In the genomic region with DNA sequence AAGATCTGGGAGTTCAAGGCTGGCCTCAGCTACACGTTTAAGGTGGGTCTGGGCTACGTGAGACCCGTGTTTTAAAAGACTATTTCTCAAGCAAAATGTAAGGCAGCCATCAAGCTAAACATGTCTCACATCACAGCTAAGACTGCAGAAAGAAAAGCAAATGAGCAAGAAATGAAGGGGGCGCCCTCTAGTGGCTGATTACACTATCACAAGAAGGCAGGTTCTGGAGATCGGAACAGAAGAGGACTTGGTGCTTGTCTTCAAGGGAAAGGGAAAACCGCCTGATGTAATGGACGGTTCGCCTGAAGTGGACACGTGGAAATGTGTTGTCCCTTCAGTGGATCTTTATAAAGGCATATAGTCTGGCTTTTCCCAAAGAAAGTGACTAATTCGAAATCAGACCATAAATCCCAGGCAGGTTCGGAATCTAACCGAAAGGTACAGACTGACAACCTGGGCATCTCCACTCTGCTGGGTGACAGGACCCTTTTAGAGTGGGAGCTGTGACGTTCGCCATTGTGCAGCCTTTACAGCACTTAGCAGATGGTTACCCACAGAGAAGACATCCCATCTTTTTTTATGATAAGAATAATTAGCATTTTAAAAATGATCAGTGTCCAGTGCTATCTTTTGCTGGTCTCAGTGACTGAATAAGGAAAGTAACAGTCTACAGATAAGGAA, we compare ENCODE assay signal across 9 mouse cellular contexts. TPM values are rescaled to one million over a fixed set of nuclear protein-coding genes. Genes with fewer than 3 reads are reported as not detected.
DNase-seq lines count a peak whose midpoint lies in the region; ATAC-seq and TF ChIP-seq lines count a peak whose summit lies in the region.
"Had no signal": no experiment of that assay in that cellular context is flagged by ENCODE, and none has a peak within 500 bp of the region (broad histone marks: within the 10 kb centered on the region; RNA-seq: fewer than 3 reads in every experiment).

No protein-coding gene starts in this region.

- no peak overlapping the region for H3K4me3 ChIP-seq in thymus, adult 2 months (ENCODE audit: control insufficient read depth, insufficient read depth, low read length)
- no peak overlapping the region for H3K4me3 ChIP-seq in intestine, embryonic 16.5 days (ENCODE audit: low read length)
- H3K4me3 ChIP-seq in limb, embryonic 11.5 days (ENCODE audit: low read depth, low read length), result no peak overlapping the region
- H3K4me3 ChIP-seq: embryonic facial prominence, embryonic 12.5 days had no signal

- H3K27ac ChIP-seq in thymus, adult 2 months (ENCODE audit: control insufficient read depth, insufficient read depth, low read length), result no peak overlapping the region
- H3K27ac ChIP-seq in intestine, embryonic 16.5 days (ENCODE audit: low read length), result no peak overlapping the region
- H3K27ac ChIP-seq in limb, embryonic 11.5 days (replicated peaks; ENCODE audit: low read depth, low read length), result no peak overlapping the region
- H3K27ac ChIP-seq: embryonic facial prominence, embryonic 12.5 days had no signal

- H3K9me3 ChIP-seq in intestine, embryonic 16.5 days (ENCODE audit: control insufficient read depth, low read length), result no peaks in the 10 kb centered on the region
- no peaks in the 10 kb centered on the region for H3K9me3 ChIP-seq in limb, embryonic 11.5 days (ENCODE audit: control insufficient read depth, low read length)
- H3K9me3 ChIP-seq: embryonic facial prominence, embryonic 12.5 days had no signal

- H3K4me1 ChIP-seq in thymus, adult 2 months (replicated peaks; ENCODE audit: control insufficient read depth, insufficient read depth, low read length), result no peaks in the 10 kb centered on the region
- H3K4me1 ChIP-seq in intestine, embryonic 16.5 days (ENCODE audit: control insufficient read depth, insufficient read depth, low read length), result no peaks in the 10 kb centered on the region
- no peaks in the 10 kb centered on the region for H3K4me1 ChIP-seq in limb, embryonic 11.5 days (ENCODE audit: control insufficient read depth, insufficient read depth, low read length)
- H3K4me1 ChIP-seq: embryonic facial prominence, embryonic 12.5 days had no signal

- no peaks in the 10 kb centered on the region for H3K36me3 ChIP-seq in thymus, adult 2 months (ENCODE audit: control insufficient read depth, insufficient read depth, low read length)
- no peaks in the 10 kb centered on the region for H3K36me3 ChIP-seq in intestine, embryonic 16.5 days (ENCODE audit: control insufficient read depth, insufficient read depth, low read length)
- no peaks in the 10 kb centered on the region for H3K36me3 ChIP-seq in limb, embryonic 11.5 days (ENCODE audit: control insufficient read depth, insufficient read depth, low read length)
- H3K36me3 ChIP-seq: embryonic facial prominence, embryonic 12.5 days had no signal

- 28% methylated on average over 14 of the region's 14 CpGs for WGBS in thymus, adult 2 months
- WGBS in intestine, embryonic 16.5 days, result 25% methylated on average over 14 of the region's 14 CpGs
- 28% methylated on average over 14 of the region's 14 CpGs for WGBS in limb, embryonic 11.5 days

- H3K9ac ChIP-seq in intestine, embryonic 16.5 days (ENCODE audit: low read depth, low read length), result no peak overlapping the region
- no peak overlapping the region for H3K9ac ChIP-seq in limb, embryonic 11.5 days (ENCODE audit: low read length)
- H3K9ac ChIP-seq: embryonic facial prominence, embryonic 12.5 days had no signal

- no peak for TF ChIP-seq CTCF in thymus, adult 2 months (IDR thresholded peaks at IDR 0.05; ENCODE audit: borderline replicate concordance, control insufficient read depth, extremely low read depth, insufficient read depth, low read length, poor library complexity)

- DNase-seq in thymus, adult 2 months, result peak; percentile 74
- no peak for DNase-seq in thymus, adult 18-20 months
- DNase-seq in cerebellum, adult 9-10 months, result peak; percentile 78
- peak; percentile 60 to 83 for DNase-seq in frontal cortex, postnatal 14 days (ENCODE audit: low spot score in 2 of 2)
- DNase-seq in limb, embryonic 11.5 days (ENCODE audit: low spot score), result peak; percentile 88
- peak; percentile 33 to 71 for DNase-seq in spleen, postnatal 14 days (ENCODE audit: low spot score in 2 of 2)

- no peaks in the 10 kb centered on the region for H3K27me3 ChIP-seq in thymus, adult 2 months (ENCODE audit: control insufficient read depth, insufficient read depth, low read length)
- H3K27me3 ChIP-seq in intestine, embryonic 16.5 days (replicated peaks; ENCODE audit: control insufficient read depth, insufficient read depth, low read length), result no peaks in the 10 kb centered on the region
- no peaks in the 10 kb centered on the region for H3K27me3 ChIP-seq in limb, embryonic 11.5 days (ENCODE audit: control insufficient read depth, insufficient read depth, low read length)
- H3K27me3 ChIP-seq: embryonic facial prominence, embryonic 12.5 days had no signal

- H3K4me2 ChIP-seq in intestine, embryonic 16.5 days (ENCODE audit: low read depth, low read length), result no peak overlapping the region
- H3K4me2 ChIP-seq in limb, embryonic 11.5 days (ENCODE audit: low read depth, severe bottlenecking), result no peak overlapping the region
- H3K4me2 ChIP-seq: embryonic facial prominence, embryonic 12.5 days had no signal

- no peak for TF ChIP-seq POLR2A in thymus, adult 2 months (IDR thresholded peaks at IDR 0.05; ENCODE audit: control insufficient read depth, extremely low read depth, insufficient read depth, low read length, poor library complexity)

- peak; percentile 34; the same call in 1 of the 2 replicates for ATAC-seq in intestine, embryonic 16.5 days
- ATAC-seq in limb, embryonic 11.5 days (ENCODE audit: insufficient number of reproducible peaks, low FRiP score, low TSS enrichment, low read depth), result no peak
- ATAC-seq in monocyte, adult 5-6 weeks (replicated peaks; ENCODE audit: insufficient number of reproducible peaks, low FRiP score, low TSS enrichment, poor library complexity, severe bottlenecking), result peak; percentile 60; the same call in 1 of the 2 replicates

RNA-seq across cellular contexts. Expression of gene Pttg1, which starts 13.1 kb away (rescaled TPM):
- 28.5 and 38.8 TPM in 2 replicates for polyA plus RNA-seq in thymus, adult 2 months (2012; rRNA removed)
- 61.2 and 65.5 TPM in 2 replicates for polyA plus RNA-seq in intestine, embryonic 16.5 days (2015; fragmentation: Nextera tagmentation; extraction: Ambion mirVana)
- 94.3 and 100 TPM in 2 replicates for polyA plus RNA-seq in limb, embryonic 11.5 days (2014; fragmentation: Nextera tagmentation; extraction: Ambion mirVana)
- 67.5 to 109 TPM (median 103 TPM) in 3 replicates for total RNA-seq in monocyte, adult 5-6 weeks (2017)

RNA-seq across cellular contexts. Expression of gene Slu7, which starts 20.6 kb away (rescaled TPM):
- polyA plus RNA-seq in thymus, adult 2 months (2012; rRNA removed), result 4.1 and 4.5 TPM in 2 replicates
- 41.7 and 46.8 TPM in 2 replicates for polyA plus RNA-seq in intestine, embryonic 16.5 days (2015; fragmentation: Nextera tagmentation; extraction: Ambion mirVana)
- polyA plus RNA-seq in limb, embryonic 11.5 days (2014; fragmentation: Nextera tagmentation; extraction: Ambion mirVana), result 56.8 and 57.4 TPM in 2 replicates
- 143 to 184 TPM (median 150 TPM) in 3 replicates for total RNA-seq in monocyte, adult 5-6 weeks (2017)

Comparison
In these comparisons a context has a peak if more than half of its experiments do, and no peak if none do; other contexts are left out.
1. DNase-seq: peak in thymus, adult 2 months (single experiment), cerebellum, adult 9-10 months (single experiment), frontal cortex, postnatal 14 days (2 of 2), limb, embryonic 11.5 days (single experiment) and spleen, postnatal 14 days (2 of 2); none in thymus, adult 18-20 months (0 of 2).